Mouse (Mus musculus) limb, embryonic 13.5 days (tissue): ENCODE data around the gene Sox15. TPM values are rescaled to one million over a fixed set of nuclear protein-coding genes. Genes with fewer than 3 reads are reported as not detected.
"Not testable (repeated sequence)": the region's sequence is repeated elsewhere in the genome, so short reads cannot be mapped to it uniquely, and the experiment has no call there.

Source experiments
- ATAC-seq: fragments of 200-750 bp; cut with Nextera tagmentation; 2 replicates; pipeline ENCODE4 v1.8.0; 2017; ENCODE audit warnings: low read depth, moderate number of reproducible peaks, moderate TSS enrichment; ENCODE audit not compliant: low FRiP score
- H3K27ac ChIP-seq: fragments of 300-500 bp; sonication (generic); 2 replicates; pipeline ENCODE4 v1.5.1; 2015; ENCODE audit warnings: inconsistent platforms, mild to moderate bottlenecking, moderate library complexity
- H3K27me3 ChIP-seq: fragments of 300-500 bp; sonication (generic); 2 replicates; pipeline ENCODE4 v1.6.1; 2015; ENCODE audit warnings: mild to moderate bottlenecking, inconsistent platforms
- H3K36me3 ChIP-seq: fragments of 300-500 bp; sonication (generic); 2 replicates; pipeline ENCODE4 v1.6.1; 2015; ENCODE audit warnings: inconsistent platforms, mild to moderate bottlenecking, moderate library complexity
- H3K4me1 ChIP-seq: fragments of 300-500 bp; sonication (generic); 2 replicates; pipeline ENCODE4 v1.6.1; 2015; ENCODE audit warnings: inconsistent platforms
- H3K4me2 ChIP-seq: fragments of 300-500 bp; sonication (generic); replicated peaks from 2 replicates; pipeline ENCODE4 v1.6.1; 2015; ENCODE audit warnings: inconsistent platforms, mild to moderate bottlenecking, moderate library complexity
- H3K4me3 ChIP-seq: fragments of 300-500 bp; sonication (generic); 2 replicates; pipeline ENCODE4 v1.5.1; 2015; ENCODE audit warnings: moderate library complexity, mild to moderate bottlenecking, inconsistent platforms
- H3K9ac ChIP-seq: fragments of 300-500 bp; sonication (generic); 2 replicates; pipeline ENCODE4 v1.6.1; 2015; ENCODE audit warnings: mild to moderate bottlenecking, inconsistent platforms
- H3K9me3 ChIP-seq: fragments of 300-500 bp; sonication (generic); 2 replicates; pipeline ENCODE4 v1.6.1; 2016; ENCODE audit warnings: inconsistent platforms
- WGBS: fragments of 180-500 bp; shearing (Covaris S2); methylation state at CpG from one replicate; pipeline ENCODE4 v1.1.7; 2015; 5-methylcytosine and 5-hydroxymethylcytosine counted together
- microRNA counts: library from miRNA; unstranded; fragments of <30 nt; microRNA quantifications from one replicate; lab custom pipeline; 2016
- microRNA-seq: library from miRNA; unstranded; fragments of <30 nt; microRNA quantifications from one replicate; pipeline ENCODE4, GENCODE M21; 2016
- polyA plus RNA-seq: library from polyadenylated mRNA; unstranded; fragments of >200 nt; fragmentation: Nextera tagmentation; extraction: Ambion mirVana; gene quantifications from 2 replicates; pipeline ENCODE4 v1.2.1, GENCODE M21; 2015

Gene Sox15
- polyA plus RNA-seq, 1 experiment from 2014 or later: 0.57 TPM

DNA sequence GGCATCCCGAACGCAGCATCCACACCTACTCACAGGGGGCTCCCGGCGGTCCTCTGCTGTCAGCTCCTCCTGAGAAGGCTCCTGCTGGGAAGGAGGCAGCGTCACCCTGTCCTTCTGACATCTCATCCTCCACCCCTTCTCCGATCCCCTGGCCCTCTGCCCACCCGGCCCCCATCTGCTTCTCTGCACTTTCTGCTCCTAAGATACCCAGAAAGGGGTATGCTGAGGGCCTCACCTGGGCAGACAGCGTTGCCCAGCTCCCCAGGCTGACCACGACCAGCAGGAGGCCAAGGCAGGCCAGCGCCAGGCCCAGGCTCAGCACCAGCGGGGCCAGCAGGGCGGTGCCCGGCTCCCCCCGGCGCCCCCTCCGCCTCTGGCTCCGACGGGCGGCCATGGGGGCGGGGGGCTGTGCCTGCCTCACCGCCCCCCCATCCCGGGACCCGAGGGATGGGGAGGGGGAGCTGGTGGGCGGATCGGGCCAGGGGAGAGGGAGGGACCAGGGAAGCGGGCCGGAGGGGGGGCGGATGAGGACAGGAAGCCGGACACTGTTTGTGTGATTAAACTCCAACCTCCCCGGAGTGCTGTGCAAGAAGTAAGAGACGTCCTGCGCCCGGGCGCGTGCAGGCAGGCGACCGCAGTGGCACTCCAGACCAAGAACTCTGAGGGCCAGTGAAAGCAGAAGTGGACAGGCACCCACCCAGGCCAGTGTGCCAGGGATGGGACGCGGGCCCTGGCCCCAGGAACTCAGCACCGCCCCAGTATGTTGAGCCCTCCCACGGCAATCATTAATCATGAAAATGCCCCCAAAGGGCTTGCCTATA is 40.5 kb downstream of the Sox15 start, which contains the start of the genes Tnfsf12 and Tnfsfm13:
TSS of gene Tnfsf12 (minus strand) at position 489 of the 821 bp plus-strand sequence.
TSS of gene Tnfsfm13 (minus strand) at position 738 of the 821 bp plus-strand sequence.
- ATAC-seq: peak; percentile 77
- peak within 1 kb of the TSS; percentile 91 for H3K4me2 ChIP-seq

DNA sequence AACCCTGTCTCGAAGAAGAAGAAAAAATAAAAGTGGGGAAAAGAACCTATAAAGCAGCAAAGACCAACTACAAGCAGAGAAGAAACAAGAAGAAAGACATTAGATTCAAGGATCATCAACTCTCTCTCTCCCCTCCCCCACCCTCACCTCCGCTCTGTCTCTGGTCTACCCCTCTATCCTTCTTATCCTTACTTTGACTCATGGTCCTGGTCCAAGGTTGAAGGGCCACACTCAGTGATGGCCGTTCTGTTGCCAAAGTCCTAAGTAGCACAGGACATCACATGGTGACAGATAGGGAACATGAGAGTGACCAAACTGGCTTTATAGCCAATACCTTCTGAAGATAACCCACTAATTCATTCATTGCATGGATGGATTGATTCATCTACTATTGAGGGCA is 42.3 kb downstream of the Sox15 start:
- Histone ChIP-seq H3K27ac (no peak overlapping the region), H3K4me3 (no peak overlapping the region), H3K27me3 (no peaks in the 10 kb centered on the region), H3K36me3 (no peaks in the 10 kb centered on the region), H3K4me2 (no peak overlapping the region), H3K9me3 (no peaks in the 10 kb centered on the region), H3K4me1 (peaks cover 15% of the 10 kb centered on the region), H3K9ac (no peak overlapping the region)
- WGBS: 90% methylated on average over 3 of the region's 3 CpGs
- no peak for ATAC-seq

More for the DNA sequence above, 40.5 kb downstream of the Sox15 start, which contains the start of the genes Tnfsf12 and Tnfsfm13:
- H3K27ac ChIP-seq: peak within 1 kb of the TSS; percentile 81
- under 1% methylated on average over 32 of the region's 41 CpGs for WGBS
- peak within 1 kb of the TSS; percentile 57 for H3K4me3 ChIP-seq
- peak within 1 kb of the TSS; percentile 79 for H3K9ac ChIP-seq
- no peaks in the 10 kb centered on the region for H3K36me3 ChIP-seq
- H3K4me1 ChIP-seq: peaks cover 15% of the 10 kb centered on the region
- no peaks in the 10 kb centered on the region for H3K9me3 ChIP-seq
- H3K27me3 ChIP-seq: no peaks in the 10 kb centered on the region

DNA sequence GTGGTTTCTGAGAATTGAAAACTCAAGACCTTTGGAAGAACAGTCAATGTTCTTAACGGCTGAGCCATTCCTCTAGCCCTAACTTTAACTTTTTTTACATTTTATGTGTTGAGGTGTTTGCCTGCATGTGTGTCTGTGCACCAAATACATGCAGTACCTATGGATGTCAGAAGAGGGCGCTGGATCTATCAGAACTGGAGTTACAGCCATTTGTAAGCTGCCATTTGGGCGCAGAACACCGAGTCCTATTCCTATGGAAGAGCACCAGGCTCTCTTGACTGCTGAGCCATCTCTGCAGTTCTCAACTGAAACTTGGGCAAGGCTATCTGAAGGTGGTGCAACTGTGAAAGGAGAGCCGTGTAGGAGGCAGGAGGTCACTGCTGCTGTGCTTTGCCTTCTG is 43.5 kb downstream of the Sox15 start:
- Histone ChIP-seq H3K9ac (no peak overlapping the region), H3K4me2 (no peak overlapping the region), H3K27me3 (no peaks in the 10 kb centered on the region), H3K4me3 (no peak overlapping the region), H3K36me3 (no peaks in the 10 kb centered on the region), H3K9me3 (no peaks in the 10 kb centered on the region), H3K27ac (no peak overlapping the region), H3K4me1 (peaks cover 15% of the 10 kb centered on the region)
- ATAC-seq: no peak
- 67% methylated on average over 5 of the region's 5 CpGs for WGBS

DNA sequence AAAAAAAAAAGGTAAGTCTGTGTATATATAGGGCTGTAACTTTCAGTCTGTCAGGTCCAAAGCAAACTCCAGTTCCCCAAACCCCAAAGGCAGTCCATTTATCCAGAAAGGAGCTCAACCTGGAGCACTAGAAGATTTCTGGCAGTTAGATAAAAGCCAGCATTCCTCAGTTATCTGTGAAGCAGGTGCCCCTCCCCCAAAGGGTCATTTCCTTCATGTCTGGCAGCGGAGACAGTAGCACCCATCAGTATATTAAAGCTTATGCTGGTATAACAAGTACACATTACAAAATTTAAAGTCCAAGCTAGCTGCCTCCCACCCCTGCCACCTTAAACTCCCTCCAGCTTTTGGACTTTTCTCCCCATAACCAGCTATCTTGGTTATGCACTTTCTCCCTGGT is 44.5 kb downstream of the Sox15 start:
- no peak overlapping the region for H3K4me3 ChIP-seq
- no peak for ATAC-seq
- H3K4me1 ChIP-seq: peaks cover 15% of the 10 kb centered on the region
- H3K27me3 ChIP-seq: no peaks in the 10 kb centered on the region
- H3K9me3 ChIP-seq: no peaks in the 10 kb centered on the region
- H3K4me2 ChIP-seq: no peak overlapping the region
- H3K9ac ChIP-seq: no peak overlapping the region
- 61% methylated on average over 1 of the region's 1 CpGs for WGBS
- no peak overlapping the region for H3K27ac ChIP-seq
- no peaks in the 10 kb centered on the region for H3K36me3 ChIP-seq

DNA sequence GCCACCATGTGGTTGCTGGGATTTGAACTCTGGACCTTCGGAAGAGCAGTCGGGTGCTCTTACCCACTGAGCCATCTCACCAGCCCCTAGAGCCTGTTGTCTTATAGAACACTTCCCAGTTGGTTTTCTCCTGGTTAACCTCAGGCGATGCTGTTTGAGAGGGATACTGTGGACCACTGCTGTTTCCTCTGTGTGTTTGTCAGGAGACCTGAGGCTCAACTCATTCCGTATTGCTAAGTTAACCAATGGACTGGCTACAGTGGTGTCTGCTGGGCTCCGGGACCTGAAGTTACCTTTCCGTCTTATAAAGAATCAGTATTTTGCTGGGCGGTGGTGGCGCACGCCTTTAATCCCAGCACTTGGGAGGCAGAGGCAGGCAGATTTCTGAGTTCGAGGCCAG is 47.8 kb downstream of the Sox15 start:
- H3K4me2 ChIP-seq, H3K27ac ChIP-seq, H3K4me3 ChIP-seq, H3K4me1 ChIP-seq, H3K36me3 ChIP-seq, H3K9ac ChIP-seq, H3K9me3 ChIP-seq, ATAC-seq, H3K27me3 ChIP-seq: not testable (repeated sequence)
- 94% methylated on average over 10 of the region's 10 CpGs for WGBS

DNA sequence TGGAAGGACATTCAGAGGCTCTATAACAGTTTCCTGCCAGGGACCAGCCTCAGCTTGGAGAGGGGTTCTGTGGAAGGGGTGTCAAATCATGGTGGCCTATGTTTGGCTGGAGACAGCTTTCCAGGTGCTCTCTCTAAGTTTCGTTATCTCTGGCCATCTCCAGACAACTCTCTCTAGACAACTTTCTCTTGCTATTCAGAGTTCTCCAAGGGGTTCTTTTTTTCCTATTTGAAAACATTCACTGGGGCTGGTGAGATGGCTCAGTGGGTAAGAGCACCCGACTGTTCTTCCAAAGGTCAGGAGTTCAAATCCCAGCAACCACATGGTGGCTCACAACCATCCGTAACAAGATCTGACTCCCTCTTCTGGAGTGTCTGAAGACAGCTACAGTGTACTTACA is 48.3 kb downstream of the Sox15 start:
- H3K36me3 ChIP-seq, ATAC-seq, H3K4me1 ChIP-seq, H3K27ac ChIP-seq, H3K9me3 ChIP-seq, H3K9ac ChIP-seq, H3K4me2 ChIP-seq, H3K4me3 ChIP-seq, H3K27me3 ChIP-seq: not testable (repeated sequence)
- 72% methylated on average over 3 of the region's 3 CpGs for WGBS

DNA sequence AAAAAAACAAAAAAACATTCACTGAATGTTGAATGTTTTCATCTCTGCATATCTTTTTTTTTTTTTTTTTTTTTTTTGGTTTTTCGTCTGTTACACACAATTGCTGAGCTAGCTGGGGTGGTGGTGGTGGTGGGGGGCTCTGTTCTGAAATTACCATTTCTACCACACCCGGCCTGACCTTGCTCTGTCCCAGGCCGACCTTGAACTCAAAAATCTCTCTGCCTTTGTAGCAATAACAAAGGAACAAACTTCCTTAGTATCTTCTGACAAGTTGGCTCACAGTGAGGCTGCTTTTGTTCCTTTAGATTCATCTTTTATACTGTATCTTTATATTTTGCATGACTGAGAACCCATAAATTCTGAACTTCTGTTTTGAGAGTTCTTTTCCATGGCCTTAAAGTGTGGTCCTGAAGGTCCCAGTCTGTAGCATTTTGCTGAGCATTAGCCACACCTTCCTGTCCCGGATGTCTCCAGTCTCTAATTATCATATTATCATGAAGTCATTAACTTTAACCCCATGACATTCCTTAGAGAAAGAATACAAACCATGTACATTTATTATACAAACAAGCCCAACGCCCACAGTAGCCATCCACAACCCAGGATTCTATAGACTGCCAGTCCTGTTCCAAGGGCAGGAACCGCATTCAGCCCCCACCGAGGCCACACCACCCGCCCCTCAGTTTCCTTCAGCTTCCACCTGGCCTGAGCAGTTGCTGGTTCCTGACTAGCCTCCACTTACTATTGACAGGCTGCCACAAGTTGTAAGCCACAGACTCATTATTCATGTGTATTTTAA is 48.9 kb downstream of the Sox15 start:
- ATAC-seq: no peak
- Histone ChIP-seq H3K27me3 (no peaks in the 10 kb centered on the region), H3K27ac (no peak overlapping the region), H3K4me1 (peaks cover 2% of the 10 kb centered on the region), H3K4me3 (no peak overlapping the region), H3K36me3 (no peaks in the 10 kb centered on the region), H3K4me2 (no peak overlapping the region), H3K9ac (no peak overlapping the region), H3K9me3 (no peaks in the 10 kb centered on the region)
- WGBS: 70% methylated on average over 8 of the region's 8 CpGs

DNA sequence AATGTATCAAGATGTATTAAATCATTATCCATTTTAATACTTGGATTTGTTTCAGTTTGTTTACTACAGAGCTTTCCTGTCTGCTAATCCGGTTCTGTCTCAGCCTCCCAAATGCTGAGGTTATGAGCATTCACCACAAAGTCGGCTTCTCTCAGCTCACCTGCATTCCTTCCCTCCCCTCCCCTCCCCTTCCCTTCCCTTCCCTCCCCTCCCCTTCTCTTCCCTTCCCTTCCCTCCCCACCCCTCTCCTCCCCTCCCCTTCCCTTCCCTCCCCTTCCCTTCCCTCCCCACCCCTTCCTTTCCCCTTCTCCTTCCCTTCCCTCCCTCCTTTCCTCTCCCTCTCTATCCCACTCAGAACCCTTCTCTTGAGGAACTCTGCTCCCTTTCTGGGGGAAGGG is 49.5 kb downstream of the Sox15 start:
- no peak for ATAC-seq
- WGBS: 42% methylated on average over 2 of the region's 2 CpGs
- no peak overlapping the region for H3K27ac ChIP-seq
- peaks cover 8% of the 10 kb centered on the region for H3K4me1 ChIP-seq
- no peaks in the 10 kb centered on the region for H3K9me3 ChIP-seq
- no peak overlapping the region for H3K4me2 ChIP-seq
- no peak overlapping the region for H3K9ac ChIP-seq
- no peaks in the 10 kb centered on the region for H3K27me3 ChIP-seq
- no peaks in the 10 kb centered on the region for H3K36me3 ChIP-seq
- H3K4me3 ChIP-seq: no peak overlapping the region

MicroRNAs encoded within 50 kb of the gene (microRNA counts, 519-probe panel; counts per million panel counts)
- not detected for microRNA mmu-miR-1934 (lab: Ali Mortazavi, UCI)
- microRNA mmu-miR-467f (lab: Ali Mortazavi, UCI): 2,875 counts per million, percentile 46 among the panel's probes with 10 or more counts

Small RNA genes lying within 50 kb of the gene (microRNA-seq; reads per million reads assigned to microRNA genes)
- gene Mir1934 (3.0 reads per million, percentile 12 among the genes with 10 or more reads in this experiment), gene Mir467f (not detected)

Other genes with a start within 250 kb of the Sox15 start
- gene Kdm6b, start 241.6 kb upstream of the Sox15 start, polyA plus RNA-seq: 47.3 and 49.3 TPM in 2 replicates
- gene Dnah2, start 106.2 kb upstream of the Sox15 start, polyA plus RNA-seq: 2.2 and 2.4 TPM in 2 replicates
- 45.8 and 47.6 TPM in 2 replicates for gene Efnb3, start 95.1 kb upstream of the Sox15 start, polyA plus RNA-seq
- 28.3 and 31.0 TPM in 2 replicates for gene Wrap53, start 75.1 kb upstream of the Sox15 start, polyA plus RNA-seq
- gene Trp53, start 75.0 kb upstream of the Sox15 start, polyA plus RNA-seq: 158 and 161 TPM in 2 replicates
- 5.7 and 6.0 TPM in 2 replicates for gene Atp1b2, start 49.4 kb upstream of the Sox15 start, polyA plus RNA-seq
- 0.22 TPM in 1 of 2 replicates, not detected in the other for gene Shbg, start 37.4 kb upstream of the Sox15 start, polyA plus RNA-seq
- 24.1 and 28.0 TPM in 2 replicates for gene Sat2, start 33.3 kb upstream of the Sox15 start, polyA plus RNA-seq
- 37.3 and 38.0 TPM in 2 replicates for gene Fxr2, start 22.3 kb upstream of the Sox15 start, polyA plus RNA-seq
- 59.3 and 66.8 TPM in 2 replicates for gene Mpdu1, start 7.3 kb downstream of the Sox15 start, polyA plus RNA-seq
- gene Cd68, start 10.8 kb downstream of the Sox15 start, polyA plus RNA-seq: 12.0 and 14.8 TPM in 2 replicates
- gene Eif4a1, start 17.1 kb downstream of the Sox15 start, polyA plus RNA-seq: 560 and 570 TPM in 2 replicates
- 123 and 125 TPM in 2 replicates for gene Senp3, start 26.8 kb downstream of the Sox15 start, polyA plus RNA-seq
- gene Tnfsf13, start 30.5 kb downstream of the Sox15 start, polyA plus RNA-seq: 0.33 TPM in 1 of 2 replicates, not detected in the other
- 5.9 and 8.0 TPM in 2 replicates for gene Tnfsf12, start 40.5 kb downstream of the Sox15 start, polyA plus RNA-seq
- 3.7 and 4.4 TPM in 2 replicates for gene Tnfsfm13, start 40.8 kb downstream of the Sox15 start, polyA plus RNA-seq
- gene Polr2a, start 103.3 kb downstream of the Sox15 start, polyA plus RNA-seq: 27.2 and 28.5 TPM in 2 replicates
- not detected in 2 replicates for gene Slc35g3, start 106.7 kb downstream of the Sox15 start, polyA plus RNA-seq
- gene Zbtb4, start 110.6 kb downstream of the Sox15 start, polyA plus RNA-seq: 3.2 and 3.4 TPM in 2 replicates
- 23.6 and 27.7 TPM in 2 replicates for gene Chrnb1, start 140.6 kb downstream of the Sox15 start, polyA plus RNA-seq
- gene Fgf11, start 146.5 kb downstream of the Sox15 start, polyA plus RNA-seq: 2.8 and 2.9 TPM in 2 replicates
- gene Tmem102, start 150.3 kb downstream of the Sox15 start, polyA plus RNA-seq: 2.5 and 2.6 TPM in 2 replicates
- gene Gm39566, start 160.0 kb downstream of the Sox15 start, polyA plus RNA-seq: not detected in 2 replicates
- not detected in 2 replicates for gene Spem2, start 163.2 kb downstream of the Sox15 start, polyA plus RNA-seq
- gene Spem1, start 166.9 kb downstream of the Sox15 start, polyA plus RNA-seq: 0.18 and 0.24 TPM in 2 replicates
- gene Nlgn2, start 182.5 kb downstream of the Sox15 start, polyA plus RNA-seq: 11.5 and 11.8 TPM in 2 replicates
- 368 and 376 TPM in 2 replicates for gene Tmem256, start 183.2 kb downstream of the Sox15 start, polyA plus RNA-seq
- 135 and 140 TPM in 2 replicates for gene Plscr3, start 191.1 kb downstream of the Sox15 start, polyA plus RNA-seq
- 1.9 and 2.0 TPM in 2 replicates for gene Tnk1, start 203.4 kb downstream of the Sox15 start, polyA plus RNA-seq
- gene Tmem95, start 222.7 kb downstream of the Sox15 start, polyA plus RNA-seq: 0.51 TPM in 1 of 2 replicates, not detected in the other
- 4.3 and 4.4 TPM in 2 replicates for gene Kctd11, start 226.1 kb downstream of the Sox15 start, polyA plus RNA-seq
- gene Acap1, start 240.2 kb downstream of the Sox15 start, polyA plus RNA-seq: 1.1 and 1.5 TPM in 2 replicates
- gene 2810408A11Rik, start 245.7 kb downstream of the Sox15 start, polyA plus RNA-seq: 16.1 and 19.4 TPM in 2 replicates
- gene Neurl4, start 245.8 kb downstream of the Sox15 start, polyA plus RNA-seq: 10.2 and 12.9 TPM in 2 replicates